Mouse (Mus musculus) forebrain, embryonic 11.5 days (tissue): ENCODE data around the gene Spata32. TPM values are rescaled to one million over a fixed set of nuclear protein-coding genes. Genes with fewer than 3 reads are reported as not detected.

Experiments
- ATAC-seq: fragments of 200-750 bp; cut with Nextera tagmentation; replicated peaks from 2 replicates; pipeline ENCODE4 v1.8.0; 2017; ENCODE audit warnings: moderate TSS enrichment; ENCODE audit not compliant: low FRiP score
- DNase-seq: peaks from one replicate; pipeline ENCODE4 v3.0.0-alpha.2; 2017; ENCODE audit warnings: low spot score
- H3K27ac ChIP-seq: fragments of 300-500 bp; sonication (generic); 2 replicates; pipeline ENCODE4 v1.5.1; 2014; ENCODE audit warnings: low read depth, low read length
- H3K27me3 ChIP-seq: fragments of 300-500 bp; sonication (generic); 2 replicates; pipeline ENCODE4 v1.6.1; 2014; ENCODE audit warnings: mild to moderate bottlenecking, low read length, mixed read lengths; ENCODE audit not compliant: control insufficient read depth, insufficient read depth
- H3K36me3 ChIP-seq: fragments of 300-500 bp; sonication (generic); 2 replicates; pipeline ENCODE4 v1.6.1; 2014; ENCODE audit warnings: mild to moderate bottlenecking, low read length, moderate library complexity, mixed read lengths; ENCODE audit not compliant: control insufficient read depth, insufficient read depth
- H3K4me1 ChIP-seq: fragments of 300-500 bp; sonication (generic); replicated peaks from 2 replicates; pipeline ENCODE4 v1.6.1; 2014; ENCODE audit warnings: low read length, mixed read lengths; ENCODE audit not compliant: control insufficient read depth, insufficient read depth
- H3K4me2 ChIP-seq: fragments of 300-500 bp; sonication (generic); 2 replicates; pipeline ENCODE4 v1.6.1; 2014; ENCODE audit warnings: low read depth, mild to moderate bottlenecking, low read length, moderate library complexity, mixed read lengths; ENCODE audit not compliant: severe bottlenecking
- H3K4me3 ChIP-seq: fragments of 300-500 bp; sonication (generic); 2 replicates; pipeline ENCODE4 v1.5.1; 2014; ENCODE audit warnings: low read depth, low read length
- H3K9ac ChIP-seq: fragments of 300-500 bp; sonication (generic); 2 replicates; pipeline ENCODE4 v1.6.1; 2014; ENCODE audit warnings: low read length
- H3K9me3 ChIP-seq: fragments of 300-500 bp; sonication (generic); 2 replicates; pipeline ENCODE4 v1.6.1; 2016; ENCODE audit warnings: low read length, mixed read lengths; ENCODE audit not compliant: control insufficient read depth
- WGBS: fragments of 180-500 bp; shearing (Covaris S2); extraction: QIAGEN DNeasy Blood & Tissue Kit; methylation state at CpG from one replicate; pipeline ENCODE4 v1.1.7; 2014; 5-methylcytosine and 5-hydroxymethylcytosine counted together
- polyA plus RNA-seq: library from polyadenylated mRNA; unstranded; fragments of >200 nt; fragmentation: Nextera tagmentation; extraction: Ambion mirVana; gene quantifications from 2 replicates; pipeline ENCODE4 v1.2.1, GENCODE M21; 2014

The Spata32 gene
- polyA plus RNA-seq, 1 experiment from 2014 or later, result not detected

GRCm38 (mm10) chr11:103173041-103173770 lies 45.0 kb downstream of the Spata32 start:
- Histone ChIP-seq H3K9me3 (no peaks in the 10 kb centered on the region), H3K9ac (no peak overlapping the region), H3K4me3 (no peak overlapping the region), H3K27ac (no peak overlapping the region), H3K4me2 (no peak overlapping the region), H3K27me3 (peaks cover 39% of the 10 kb centered on the region), H3K4me1 (peaks cover 6% of the 10 kb centered on the region; the same call in 1 of the 2 replicates), H3K36me3 (no peaks in the 10 kb centered on the region)
- ATAC-seq, result no peak
- DNase-seq, result no peak
- WGBS, result 80% methylated on average over 7 of the region's 7 CpGs

GRCm38 (mm10) chr11:103172392-103173040 lies 45.7 kb downstream of the Spata32 start:
- 72% methylated on average over 6 of the region's 6 CpGs for WGBS
- H3K27me3 ChIP-seq, result peaks cover 39% of the 10 kb centered on the region
- no peak for DNase-seq
- no peaks in the 10 kb centered on the region for H3K36me3 ChIP-seq
- ATAC-seq, result no peak
- no peak overlapping the region for H3K4me3 ChIP-seq
- H3K4me2 ChIP-seq, result no peak overlapping the region
- H3K9ac ChIP-seq, result no peak overlapping the region
- H3K27ac ChIP-seq, result no peak overlapping the region
- H3K9me3 ChIP-seq, result no peaks in the 10 kb centered on the region
- peaks cover 6% of the 10 kb centered on the region; the same call in 1 of the 2 replicates for H3K4me1 ChIP-seq

- H3K4me1 ChIP-seq, result peaks cover 6% of the 10 kb centered on the region; the same call in 1 of the 2 replicates
- 47% methylated on average over 9 of the region's 9 CpGs for WGBS
- DNase-seq (no peak), ATAC-seq (no peak)
- H3K9ac ChIP-seq, result no peak overlapping the region
- no peaks in the 10 kb centered on the region for H3K36me3 ChIP-seq
- no peak overlapping the region for H3K4me2 ChIP-seq
- no peak overlapping the region for H3K4me3 ChIP-seq
- no peaks in the 10 kb centered on the region for H3K9me3 ChIP-seq
- peaks cover 39% of the 10 kb centered on the region for H3K27me3 ChIP-seq
- no peak overlapping the region for H3K27ac ChIP-seq
Observed at GRCm38 (mm10) chr11:103171703-103172391, 46.4 kb downstream of the Spata32 start.

- peak overlapping the region; percentile 58 for H3K4me3 ChIP-seq
- under 1% methylated on average over 23 of the region's 23 CpGs for WGBS
- peaks cover 39% of the 10 kb centered on the region for H3K27me3 ChIP-seq
- no peaks in the 10 kb centered on the region for H3K36me3 ChIP-seq
- H3K4me1 ChIP-seq, result peaks cover 6% of the 10 kb centered on the region; the same call in 1 of the 2 replicates
- ATAC-seq (0 out of 2 replicates have a peak, but pooled peaks have one; percentile 15), DNase-seq (no peak)
- H3K4me2 ChIP-seq, result peak overlapping the region; percentile 94
- H3K27ac ChIP-seq, result no peak overlapping the region
- no peaks in the 10 kb centered on the region for H3K9me3 ChIP-seq
- H3K9ac ChIP-seq, result peak overlapping the region; percentile 48
Observed at GRCm38 (mm10) chr11:103171286-103171620, 47.0 kb downstream of the Spata32 start.

- ATAC-seq, result 0 out of 2 replicates have a peak, but pooled peaks have one; percentile 53
Observed at GRCm38 (mm10) chr11:103170494-103171285, 47.5 kb downstream of the Spata32 start, which contains the start of gene Fmnl1. Gene Fmnl1, plus strand, starts transcription at chr11:103171107.

GRCm38 (mm10) chr11:103170111-103170493 lies 48.1 kb downstream of the Spata32 start:
- Histone ChIP-seq H3K9me3 (no peaks in the 10 kb centered on the region), H3K9ac (no peak overlapping the region), H3K4me3 (peak overlapping the region; percentile 58), H3K27ac (no peak overlapping the region), H3K36me3 (no peaks in the 10 kb centered on the region), H3K27me3 (peaks cover 39% of the 10 kb centered on the region), H3K4me1 (peaks cover 6% of the 10 kb centered on the region; the same call in 1 of the 2 replicates), H3K4me2 (peak overlapping the region; percentile 94)
- DNase-seq (no peak), ATAC-seq (no peak)
- WGBS, result 49% methylated on average over 3 of the region's 3 CpGs

More at GRCm38 (mm10) chr11:103170494-103171285, 47.5 kb downstream of the Spata32 start, which contains the start of gene Fmnl1:
- Histone ChIP-seq H3K4me2 (peak within 1 kb of the TSS; percentile 94), H3K4me1 (peaks cover 6% of the 10 kb centered on the region; the same call in 1 of the 2 replicates), H3K27me3 (peaks cover 39% of the 10 kb centered on the region), H3K36me3 (no peaks in the 10 kb centered on the region), H3K9ac (peak within 1 kb of the TSS; percentile 48), H3K9me3 (no peaks in the 10 kb centered on the region), H3K27ac (no peak within 1 kb of the TSS), H3K4me3 (peak within 1 kb of the TSS; percentile 58)
- WGBS, result under 1% methylated on average over 50 of the region's 84 CpGs
- DNase-seq, result peak; percentile 64

- no peak overlapping the region for H3K4me2 ChIP-seq
- ATAC-seq (no peak), DNase-seq (no peak)
- no peak overlapping the region for H3K4me3 ChIP-seq
- no peaks in the 10 kb centered on the region for H3K9me3 ChIP-seq
- no peaks in the 10 kb centered on the region for H3K36me3 ChIP-seq
- H3K27me3 ChIP-seq, result peaks cover 39% of the 10 kb centered on the region
- no peak overlapping the region for H3K27ac ChIP-seq
- H3K4me1 ChIP-seq, result peaks cover 6% of the 10 kb centered on the region; the same call in 1 of the 2 replicates
- 83% methylated on average over 5 of the region's 5 CpGs for WGBS
- H3K9ac ChIP-seq, result no peak overlapping the region
Observed at GRCm38 (mm10) chr11:103169664-103170063, 48.6 kb downstream of the Spata32 start.
